Mouse (Mus musculus): ENCODE results near the gene Fcgbp.

GRCm38 (mm10) chr7:28099101-28099500 is 28.1 kb downstream of the Fcgbp start:
- TF ChIP-seq POLR2A (IDR thresholded peaks at IDR 0.05; ENCODE audit: insufficient read length, low read depth), result no peak
- no peak for TF ChIP-seq MAX (IDR thresholded peaks at IDR 0.05; ENCODE audit: low read depth)
- TF ChIP-seq POLR2AphosphoS2 (IDR thresholded peaks at IDR 0.05; ENCODE audit: insufficient read length, low read depth), result no peak
- TF ChIP-seq TCF3 (IDR thresholded peaks at IDR 0.05; ENCODE audit: insufficient read length, low read depth), result no peak
- no peak for TF ChIP-seq MYOD1 (IDR thresholded peaks at IDR 0.05; ENCODE audit: control insufficient read depth in 1 of 3, insufficient read length in 2 of 3, low read depth in 2 of 3)
- no peak for TF ChIP-seq MYOG (IDR thresholded peaks at IDR 0.05; ENCODE audit: control insufficient read depth in 1 of 3, insufficient read depth in 1 of 3, insufficient read length in 2 of 3, low read depth in 2 of 3)
- no peak for TF ChIP-seq CEBPB (IDR thresholded peaks at IDR 0.05; ENCODE audit: insufficient read depth, poor library complexity, severe bottlenecking)
- TF ChIP-seq SRF (IDR thresholded peaks at IDR 0.05; ENCODE audit: control insufficient read depth, insufficient read length, low read depth), result no peak
- no peak for TF ChIP-seq REST (IDR thresholded peaks at IDR 0.05; ENCODE audit: insufficient read depth, insufficient read length)
- TF ChIP-seq TCF12 (IDR thresholded peaks at IDR 0.05; ENCODE audit: insufficient read depth, poor library complexity, severe bottlenecking), result no peak
- no peak for TF ChIP-seq USF1 (IDR thresholded peaks at IDR 0.05; ENCODE audit: low read depth)
- TF ChIP-seq E2F4 (IDR thresholded peaks at IDR 0.05; ENCODE audit: insufficient read depth), result no peak
